25 mouse cellular contexts compared by ENCODE assay signal in genomic region chr11:57431886-57432285, GRCm38 (mm10).
A peak's percentile ranks its signal among the peaks of the same experiment; 100 is the strongest.
DNase-seq lines count a peak whose midpoint lies in the region; ATAC-seq and TF ChIP-seq lines count a peak whose summit lies in the region.
"Had no signal": no experiment of that assay in that cellular context is flagged by ENCODE, and none has a peak within 500 bp of the region (broad histone marks: within the 10 kb centered on the region; RNA-seq: fewer than 3 reads in every experiment).

No protein-coding gene starts in this region.

- ATAC-seq in CD4-positive, CD25-positive, alpha-beta regulatory T cell, adult 4 months, result no peak
- no peak for ATAC-seq in intestine, postnatal 0 days
- ATAC-seq in intestine, embryonic 15.5 days, result no peak
- ATAC-seq in lung, embryonic 14.5 days (ENCODE audit: insufficient read depth), result no peak
- ATAC-seq: forebrain, embryonic 13.5 days; inflammation-experienced regulatory T-cells, adult 6 months; midbrain, embryonic 13.5 days had no signal

- H3K36me3 ChIP-seq in intestine, postnatal 0 days (ENCODE audit: control insufficient read depth, insufficient read depth), result no peaks in the 10 kb centered on the region
- no peaks in the 10 kb centered on the region for H3K36me3 ChIP-seq in intestine, embryonic 15.5 days
- H3K36me3 ChIP-seq in lung, embryonic 14.5 days (ENCODE audit: insufficient read depth), result no peaks in the 10 kb centered on the region
- H3K36me3 ChIP-seq: G1E; heart, embryonic 12.5 days; kidney, embryonic 15.5 days; limb, embryonic 10.5 days; midbrain, embryonic 13.5 days; neural tube, embryonic 12.5 days had no signal

- H3K4me2 ChIP-seq in intestine, postnatal 0 days (replicated peaks; ENCODE audit: low read depth), result no peak overlapping the region
- no peak overlapping the region for H3K4me2 ChIP-seq in intestine, embryonic 15.5 days (replicated peaks)
- no peak overlapping the region for H3K4me2 ChIP-seq in lung, embryonic 14.5 days
- H3K4me2 ChIP-seq: forebrain, embryonic 13.5 days; heart, embryonic 12.5 days; kidney, embryonic 15.5 days; midbrain, embryonic 13.5 days; neural tube, embryonic 12.5 days had no signal

- peak; percentile 17; the same call in 1 of the 2 replicates for TF ChIP-seq CTCF in intestine, postnatal 0 days (IDR thresholded peaks at IDR 0.05; ENCODE audit: low read depth)
- TF ChIP-seq CTCF in lung, embryonic 14.5 days (IDR thresholded peaks at IDR 0.05; ENCODE audit: low read depth), result peak; percentile 20; the same call in 1 of the 2 replicates

- no peaks in the 10 kb centered on the region for H3K4me1 ChIP-seq in intestine, postnatal 0 days (replicated peaks; ENCODE audit: control insufficient read depth, insufficient read depth, low read length)
- H3K4me1 ChIP-seq in intestine, embryonic 15.5 days (replicated peaks), result no peaks in the 10 kb centered on the region
- H3K4me1 ChIP-seq in lung, embryonic 14.5 days (ENCODE audit: insufficient read depth), result no peaks in the 10 kb centered on the region
- H3K4me1 ChIP-seq: forebrain, embryonic 13.5 days; heart, embryonic 12.5 days; kidney, embryonic 15.5 days; limb, embryonic 10.5 days; midbrain, embryonic 13.5 days; neural tube, embryonic 12.5 days had no signal

- no peak overlapping the region for H3K9ac ChIP-seq in intestine, postnatal 0 days (ENCODE audit: low read depth, low read length)
- no peak overlapping the region for H3K9ac ChIP-seq in intestine, embryonic 15.5 days
- H3K9ac ChIP-seq in lung, embryonic 14.5 days, result no peak overlapping the region
- H3K9ac ChIP-seq: forebrain, embryonic 13.5 days; heart, embryonic 12.5 days; kidney, embryonic 15.5 days; midbrain, embryonic 13.5 days; neural tube, embryonic 12.5 days had no signal

- peak; percentile 7 for DNase-seq in CD4-positive, CD25-positive, alpha-beta regulatory T cell, adult 2 months (ENCODE audit: low read depth, low spot score)
- DNase-seq in lung, embryonic 14.5 days, result no peak
- DNase-seq in lung, adult 18-20 months, result no peak
- no peak for DNase-seq in frontal cortex, postnatal 14 days (ENCODE audit: low spot score in 2 of 2)
- DNase-seq: adrenal gland, adult 2 months; cerebellum, adult 18-20 months; gastrocnemius, postnatal 10 days; heart, postnatal 10 days; kidney, postnatal 4 days; layer of hippocampus, adult 9-11 months; liver; right cerebral cortex, postnatal 25 days; spleen, adult 18-20 months; thymus, postnatal 25 days had no signal

- H3K9me3 ChIP-seq in intestine, postnatal 0 days (ENCODE audit: control insufficient read depth), result no peaks in the 10 kb centered on the region
- no peaks in the 10 kb centered on the region for H3K9me3 ChIP-seq in intestine, embryonic 15.5 days
- no peaks in the 10 kb centered on the region for H3K9me3 ChIP-seq in lung, embryonic 14.5 days (ENCODE audit: low read depth, low read length)
- H3K9me3 ChIP-seq: forebrain, embryonic 13.5 days; G1E; heart, embryonic 12.5 days; kidney, embryonic 15.5 days; limb, embryonic 10.5 days; midbrain, embryonic 13.5 days; neural tube, embryonic 12.5 days had no signal

- no peak overlapping the region for H3K27ac ChIP-seq in intestine, postnatal 0 days (ENCODE audit: low read depth, low read length)
- H3K27ac ChIP-seq in intestine, embryonic 15.5 days, result no peak overlapping the region
- H3K27ac ChIP-seq in lung, embryonic 14.5 days (ENCODE audit: low read depth), result no peak overlapping the region
- H3K27ac ChIP-seq: forebrain, embryonic 13.5 days; kidney, embryonic 15.5 days; limb, embryonic 10.5 days; midbrain, embryonic 13.5 days; neural tube, embryonic 12.5 days had no signal

- no peak overlapping the region for H3K4me3 ChIP-seq in intestine, postnatal 0 days (ENCODE audit: low read depth, low read length)
- H3K4me3 ChIP-seq in intestine, embryonic 15.5 days (replicated peaks), result no peak overlapping the region
- H3K4me3 ChIP-seq in lung, embryonic 14.5 days (ENCODE audit: low read depth, low read length), result no peak overlapping the region
- H3K4me3 ChIP-seq: forebrain, embryonic 13.5 days; heart, embryonic 12.5 days; kidney, embryonic 15.5 days; limb, embryonic 10.5 days; midbrain, embryonic 13.5 days; neural tube, embryonic 12.5 days had no signal

- H3K27me3 ChIP-seq in intestine, postnatal 0 days (replicated peaks; ENCODE audit: control insufficient read depth, insufficient read depth, low read length), result no peaks in the 10 kb centered on the region
- H3K27me3 ChIP-seq in intestine, embryonic 15.5 days (replicated peaks), result no peaks in the 10 kb centered on the region
- no peaks in the 10 kb centered on the region for H3K27me3 ChIP-seq in lung, embryonic 14.5 days (ENCODE audit: insufficient read depth, low read length)
- H3K27me3 ChIP-seq: forebrain, embryonic 13.5 days; heart, embryonic 12.5 days; kidney, embryonic 15.5 days; midbrain, embryonic 13.5 days; neural tube, embryonic 12.5 days had no signal
